Mouse (Mus musculus): ENCODE measurements around the gene Mmp19.
A peak's percentile ranks its signal among the peaks of the same experiment; 100 is the strongest.
"Not testable (repeated sequence)": the region's sequence is repeated elsewhere in the genome, so short reads cannot be mapped to it uniquely, and the experiment has no call there.

The Mmp19 gene

GRCm38 (mm10) chr10:128801981-128802495 lies 11.3 kb downstream of the Mmp19 start:
- DNase-seq (ENCODE audit: low read depth) = no peak

- no peak for DNase-seq (ENCODE audit: low read depth)
Observed at GRCm38 (mm10) chr10:128802956-128803355, 12.2 kb downstream of the Mmp19 start.

DNA sequence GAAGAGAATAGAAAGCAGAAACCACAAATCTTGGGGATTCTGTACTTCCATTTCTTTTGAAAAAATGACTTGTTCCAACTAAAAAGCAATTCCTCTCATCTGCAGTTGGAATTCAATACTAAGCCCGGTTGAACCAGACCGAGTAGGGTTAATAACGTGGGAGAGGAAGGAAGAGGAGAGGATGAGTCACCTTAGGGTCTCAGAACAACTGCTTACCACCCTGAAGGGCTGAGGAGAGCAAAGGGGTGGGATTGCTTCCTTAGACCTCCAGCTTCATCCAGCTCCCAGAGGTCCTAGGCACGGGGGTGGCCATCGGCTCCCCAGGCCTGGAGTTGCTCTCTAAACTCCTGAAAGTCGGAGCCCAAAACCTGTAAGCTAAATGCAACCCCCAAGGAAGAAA lies 12.7 kb downstream of the Mmp19 start:
- DNase-seq (ENCODE audit: low read depth) = no peak

DNA sequence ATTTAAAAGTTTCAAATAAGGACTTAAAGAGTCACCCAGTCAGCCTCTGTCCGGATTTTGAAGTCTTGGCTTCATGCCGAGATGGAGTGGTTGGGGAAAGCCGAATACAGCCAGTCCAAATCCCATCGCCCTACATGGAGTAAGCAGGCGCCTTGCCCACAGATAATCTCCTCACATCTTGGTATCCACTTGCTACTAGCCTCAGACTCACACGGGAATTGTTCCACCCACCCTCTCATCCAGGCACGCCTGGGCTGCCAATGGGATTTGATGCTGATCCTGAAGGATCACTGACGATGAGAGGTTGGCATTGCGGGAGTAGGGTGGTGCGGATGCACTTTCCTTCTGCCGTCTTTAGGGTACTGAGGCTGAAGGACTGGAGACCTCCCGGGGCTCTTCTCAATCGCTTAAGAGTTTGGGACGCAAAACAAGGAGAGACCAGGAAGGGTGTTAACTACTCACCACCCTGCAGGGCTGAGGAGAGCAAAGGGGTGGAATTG lies 13.1 kb downstream of the Mmp19 start, which contains the start of gene Dnajc14:
Dnajc14 (plus strand) TSS at position 292 of the 500 bp plus-strand sequence.
- DNase-seq (ENCODE audit: low read depth) = peak; percentile 30

GRCm38 (mm10) chr10:128804271-128805091 lies 13.8 kb downstream of the Mmp19 start, which contains the start of gene Tmem198b:
TSS of gene Tmem198b (minus strand) at chr10:128804370.
- peak; percentile 63 for DNase-seq (ENCODE audit: low read depth)

DNA sequence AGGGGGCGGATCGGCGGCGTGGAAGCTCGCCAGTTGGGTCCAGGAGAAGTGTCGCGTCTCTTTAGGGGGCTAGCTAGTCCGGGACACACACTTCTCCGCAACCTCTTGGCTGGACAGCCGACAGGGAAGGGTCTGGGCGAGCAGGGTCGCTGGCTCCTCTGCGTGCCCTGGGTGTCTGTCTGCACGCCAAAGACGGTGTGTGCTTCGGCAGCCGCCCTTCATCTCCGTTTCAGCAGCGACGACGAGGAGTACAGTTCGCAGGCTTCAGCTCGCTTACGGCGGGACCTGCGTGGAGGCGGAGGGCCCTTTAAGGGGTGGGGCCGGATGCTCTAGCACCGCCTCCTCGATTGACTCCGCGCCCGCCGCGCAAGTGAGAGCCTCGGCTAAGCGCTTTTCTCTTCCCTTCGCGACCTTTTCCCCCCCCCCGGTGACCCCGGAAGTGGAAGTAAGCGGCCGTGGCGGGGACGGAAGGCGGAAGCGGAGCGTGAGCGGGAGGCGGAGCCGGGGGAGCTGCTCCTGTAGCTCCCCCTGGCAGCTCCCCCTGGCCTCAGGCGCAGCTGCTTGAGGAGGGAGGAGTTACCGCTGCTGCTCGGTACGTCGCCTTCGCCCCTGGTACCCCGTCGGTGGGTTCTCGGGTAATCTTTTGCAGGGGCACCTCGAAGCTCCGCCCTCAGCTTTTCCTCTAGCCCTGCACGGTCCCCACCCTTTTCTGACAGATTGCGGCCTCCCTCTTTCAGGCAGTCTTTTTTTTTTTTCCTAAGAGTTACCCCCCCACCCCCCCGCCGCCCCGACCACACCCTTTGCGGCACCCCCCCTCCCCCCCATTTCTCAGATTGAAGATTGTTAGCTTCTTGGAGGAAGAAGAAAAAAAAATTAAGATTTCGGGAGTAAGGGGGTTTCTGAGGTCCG lies 14.6 kb downstream of the Mmp19 start:
- DNase-seq (ENCODE audit: low read depth) = peak; percentile 98

DNA sequence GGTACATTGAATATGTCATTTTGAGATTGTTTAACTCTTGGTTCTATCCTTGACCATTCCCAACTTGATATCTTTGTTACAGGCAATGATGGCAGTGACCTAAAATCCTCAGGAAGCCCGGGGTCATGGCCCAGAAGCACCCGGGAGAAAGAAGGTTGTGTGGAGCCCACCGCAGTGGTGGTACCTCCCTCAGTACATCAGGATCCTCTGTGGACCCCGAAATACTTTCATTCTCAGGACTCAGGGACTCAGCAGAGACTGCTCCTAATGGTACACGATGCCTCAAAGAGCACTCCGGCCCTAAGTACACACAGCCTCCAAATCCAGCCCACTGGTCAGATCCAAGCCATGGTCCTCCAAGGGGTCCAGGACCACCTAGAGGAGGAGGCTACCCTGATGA lies 15.4 kb downstream of the Mmp19 start:
- DNase-seq (ENCODE audit: low read depth) = no peak

DNA sequence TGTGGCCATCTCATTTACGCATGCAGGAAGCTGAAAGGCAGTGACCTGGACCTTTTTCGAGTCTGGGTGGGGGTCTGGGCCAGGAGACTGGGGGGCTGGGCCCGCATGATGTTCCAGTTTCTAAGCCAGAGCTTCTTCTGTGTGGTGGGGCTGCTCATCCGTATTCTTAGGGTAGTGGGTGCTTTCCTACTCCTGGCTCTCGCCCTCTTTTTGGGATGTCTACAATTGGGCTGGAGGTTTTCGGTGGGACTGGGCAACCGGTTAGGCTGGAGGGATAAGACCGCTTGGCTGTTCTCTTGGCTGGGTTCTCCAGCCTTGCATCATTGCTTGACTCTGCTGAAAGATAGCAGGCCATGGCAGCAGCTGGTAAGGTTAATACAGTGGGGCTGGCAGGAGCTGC lies 16.3 kb downstream of the Mmp19 start:
- no peak for DNase-seq (ENCODE audit: low read depth)

DNA sequence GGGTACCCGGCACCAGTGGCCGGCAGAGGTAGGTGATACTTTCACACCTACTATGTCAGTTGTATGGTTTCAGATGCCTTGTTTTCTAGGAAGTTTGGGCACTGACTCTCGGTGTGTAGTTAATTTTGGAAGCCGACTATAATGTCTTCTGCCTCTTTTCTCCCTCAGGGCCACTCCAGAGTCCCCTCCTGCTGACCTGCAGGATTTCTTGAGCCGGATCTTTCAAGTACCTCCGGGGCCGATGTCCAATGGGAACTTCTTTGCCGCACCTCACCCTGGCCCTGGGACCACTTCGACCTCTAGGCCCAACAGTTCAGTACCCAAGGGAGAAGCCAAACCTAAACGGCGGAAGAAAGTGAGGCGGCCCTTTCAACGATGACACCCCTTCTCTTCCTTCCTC lies 26.3 kb downstream of the Mmp19 start, which contains the start of gene Sarnp:
Sarnp (plus strand) TSS at position 301 of the 400 bp plus-strand sequence.
- no peak for DNase-seq (ENCODE audit: low read depth)

- DNase-seq (ENCODE audit: low read depth) = no peak
Observed at GRCm38 (mm10) chr10:128820217-128820616, 29.5 kb downstream of the Mmp19 start.

GRCm38 (mm10) chr10:128821358-128822056 lies 30.8 kb downstream of the Mmp19 start, which contains the start of gene Ormdl2:
TSS of gene Ormdl2 (minus strand) at chr10:128821645.
- DNase-seq (ENCODE audit: low read depth) = peak; percentile 99

DNA sequence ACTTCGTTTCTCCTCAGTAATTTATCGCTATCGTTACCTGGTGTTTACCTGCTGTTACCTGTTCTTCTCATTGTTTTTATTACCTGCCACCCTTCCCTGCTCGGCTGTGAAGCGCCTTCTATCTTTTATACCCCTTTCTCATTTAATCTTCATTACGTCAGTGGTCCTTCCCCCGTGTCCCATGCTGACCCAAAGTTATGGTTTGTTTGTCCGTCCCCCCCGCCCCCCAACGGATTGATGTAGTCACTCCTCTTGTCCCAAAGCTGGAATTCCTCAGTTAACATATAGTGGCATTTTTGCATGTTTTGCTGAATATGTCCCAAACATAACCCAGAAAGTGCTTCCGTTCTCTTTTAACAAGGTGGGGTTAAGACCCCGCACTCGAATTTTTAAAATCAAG lies 31.4 kb downstream of the Mmp19 start:
- no peak for DNase-seq (ENCODE audit: low read depth)

- DNase-seq (ENCODE audit: low read depth) = not testable (repeated sequence)
Observed at GRCm38 (mm10) chr10:128823087-128823486, 32.4 kb downstream of the Mmp19 start.

DNA sequence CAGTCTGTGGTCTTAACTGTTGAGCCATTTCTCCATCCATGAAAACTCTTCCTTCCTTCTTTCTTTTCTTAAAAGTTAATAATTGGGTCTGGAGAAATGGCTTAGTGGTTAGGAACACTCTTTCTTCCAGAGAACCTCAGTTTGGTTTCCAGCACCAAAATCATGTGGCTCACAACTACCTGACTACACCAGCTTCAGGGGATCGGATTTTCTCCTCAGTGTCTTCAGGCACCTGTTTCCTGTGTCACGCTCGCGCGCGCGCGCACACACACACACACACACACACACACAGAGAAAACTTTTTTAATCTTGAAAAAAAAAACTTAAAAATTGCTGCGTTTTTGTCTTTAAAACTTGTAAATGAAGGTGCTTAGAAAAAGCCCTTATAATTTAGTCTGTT lies 33.1 kb downstream of the Mmp19 start:
- peak; percentile 31 for DNase-seq (ENCODE audit: low read depth)

GRCm38 (mm10) chr10:128837400-128837799 lies 46.7 kb downstream of the Mmp19 start:
- DNase-seq (ENCODE audit: low read depth) = no peak

DNA sequence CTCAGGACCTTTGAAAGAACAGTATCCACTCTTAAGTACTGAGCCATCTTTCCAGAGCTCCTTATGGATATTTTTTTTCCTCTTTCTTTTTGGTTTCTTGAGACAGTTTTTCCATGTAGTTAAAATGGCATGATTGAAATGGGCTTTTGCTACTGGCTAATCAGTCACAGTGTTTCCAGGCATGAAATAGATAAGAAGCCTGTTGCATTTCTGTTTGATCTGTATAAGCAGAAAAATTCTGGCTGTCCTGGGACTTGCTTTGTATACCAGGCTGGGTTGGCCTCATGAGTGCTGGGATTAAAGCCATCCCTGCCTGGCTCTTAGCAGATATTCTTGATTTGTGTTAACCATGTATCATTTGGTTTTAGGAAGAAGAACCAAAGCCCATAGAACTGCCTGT lies 48.7 kb downstream of the Mmp19 start:
- no peak for DNase-seq (ENCODE audit: low read depth)

- DNase-seq (ENCODE audit: low read depth) = no peak
Observed at GRCm38 (mm10) chr10:128840612-128841011, 49.9 kb downstream of the Mmp19 start.

- no peak for DNase-seq (ENCODE audit: low read depth)
Observed at GRCm38 (mm10) chr10:128843260-128843659, 52.5 kb downstream of the Mmp19 start.

GRCm38 (mm10) chr10:128845516-128845915 lies 54.8 kb downstream of the Mmp19 start:
- DNase-seq (ENCODE audit: low read depth) = peak; percentile 48

DNA sequence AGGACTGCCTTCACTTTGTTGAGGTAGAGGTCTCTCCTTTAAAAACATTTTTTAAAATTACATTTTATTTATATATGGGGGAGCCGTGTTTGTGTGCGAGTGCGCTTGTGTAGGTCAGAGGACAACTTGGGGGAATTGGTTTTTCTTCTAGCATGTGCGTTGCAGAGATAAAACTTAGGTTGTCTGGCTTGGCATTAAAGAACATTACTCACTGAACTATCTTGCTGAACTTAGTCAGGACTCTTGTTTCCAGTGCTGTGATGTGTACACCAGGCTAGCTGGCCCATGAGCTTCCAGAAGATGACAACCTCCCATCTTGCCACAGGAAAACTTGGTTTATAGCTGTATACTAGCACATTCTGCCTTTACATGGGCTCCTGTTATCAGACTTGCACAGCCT lies 56.0 kb downstream of the Mmp19 start:
- no peak for DNase-seq (ENCODE audit: low read depth)

- DNase-seq (ENCODE audit: low read depth) = no peak
Observed at GRCm38 (mm10) chr10:128848426-128848825, 57.7 kb downstream of the Mmp19 start.

- no peak for DNase-seq (ENCODE audit: low read depth)
Observed at GRCm38 (mm10) chr10:128850339-128850738, 59.6 kb downstream of the Mmp19 start.

Measured in naive thymus-derived CD4-positive, alpha-beta T cell, adult 2 months (primary cell).